Mouse (Mus musculus) hindbrain, embryonic 11.5 days (tissue): ENCODE measurements around the gene Lmln. TPM values are rescaled to one million over a fixed set of nuclear protein-coding genes. Genes with fewer than 3 reads are reported as not detected.
A peak's percentile ranks its signal among the peaks of the same experiment; 100 is the strongest.
"Not testable (repeated sequence)": the region's sequence is repeated elsewhere in the genome, so short reads cannot be mapped to it uniquely, and the experiment has no call there.

ENCODE experiments used
- ATAC-seq: fragments of 200-750 bp; cut with Nextera tagmentation; 2 replicates; pipeline ENCODE4 v1.8.0; 2017; ENCODE audit warnings: mild to moderate bottlenecking, moderate TSS enrichment, moderate library complexity; ENCODE audit not compliant: low FRiP score
- DNase-seq: peaks from one replicate; pipeline ENCODE4 v3.0.0-alpha.2; 2015; ENCODE audit warnings: low spot score
- H3K27ac ChIP-seq: fragments of 300-500 bp; sonication (generic); 2 replicates; pipeline ENCODE4 v1.5.1; 2014; ENCODE audit warnings: mild to moderate bottlenecking, low read depth, low read length
- H3K27me3 ChIP-seq: fragments of 300-500 bp; sonication (generic); 2 replicates; pipeline ENCODE4 v1.6.1; 2014; ENCODE audit warnings: mild to moderate bottlenecking, low read length, moderate library complexity, mixed read lengths; ENCODE audit not compliant: control insufficient read depth, insufficient read depth
- H3K36me3 ChIP-seq: fragments of 300-500 bp; sonication (generic); 2 replicates; pipeline ENCODE4 v1.6.1; 2014; ENCODE audit warnings: mild to moderate bottlenecking, low read length, moderate library complexity, mixed read lengths; ENCODE audit not compliant: control insufficient read depth, insufficient read depth
- H3K4me1 ChIP-seq: fragments of 300-500 bp; sonication (generic); replicated peaks from 2 replicates; pipeline ENCODE4 v1.6.1; 2014; ENCODE audit warnings: low read length, mixed read lengths; ENCODE audit not compliant: control insufficient read depth, insufficient read depth
- H3K4me2 ChIP-seq: fragments of 300-500 bp; sonication (generic); replicated peaks from 2 replicates; pipeline ENCODE4 v1.6.1; 2014; ENCODE audit warnings: mild to moderate bottlenecking, low read depth, low read length
- H3K4me3 ChIP-seq: fragments of 300-500 bp; sonication (generic); 2 replicates; pipeline ENCODE4 v1.5.1; 2014; ENCODE audit warnings: low read depth, low read length
- H3K9ac ChIP-seq: fragments of 300-500 bp; sonication (generic); 2 replicates; pipeline ENCODE4 v1.6.1; 2014; ENCODE audit warnings: low read depth, low read length
- H3K9me3 ChIP-seq: fragments of 300-500 bp; sonication (generic); 2 replicates; pipeline ENCODE4 v1.6.1; 2016; ENCODE audit warnings: low read length; ENCODE audit not compliant: control insufficient read depth
- WGBS: fragments of 180-500 bp; shearing (Covaris S2); extraction: QIAGEN DNeasy Blood & Tissue Kit; methylation state at CpG from one replicate; pipeline ENCODE4 v1.1.7; 2014; 5-methylcytosine and 5-hydroxymethylcytosine counted together
- polyA plus RNA-seq: library from polyadenylated mRNA; unstranded; fragments of >200 nt; fragmentation: Nextera tagmentation; extraction: Ambion mirVana; gene quantifications from 2 replicates; pipeline ENCODE4 v1.2.1, GENCODE M21; 2014

The Lmln gene
- polyA plus RNA-seq, 1 experiment from 2014 or later = 4.6 TPM

GRCm38 (mm10) chr16:33133186-33133585 lies 70.9 kb downstream of the Lmln start:
- H3K9ac ChIP-seq = no peak overlapping the region
- DNase-seq (no peak), ATAC-seq (no peak)
- no peak overlapping the region for H3K27ac ChIP-seq
- 81% methylated on average over 13 of the region's 13 CpGs for WGBS
- no peak overlapping the region for H3K4me3 ChIP-seq
- no peaks in the 10 kb centered on the region for H3K9me3 ChIP-seq
- no peaks in the 10 kb centered on the region for H3K27me3 ChIP-seq
- H3K36me3 ChIP-seq = no peaks in the 10 kb centered on the region
- no peak overlapping the region for H3K4me2 ChIP-seq
- no peaks in the 10 kb centered on the region for H3K4me1 ChIP-seq

GRCm38 (mm10) chr16:33135167-33135566 lies 72.8 kb downstream of the Lmln start:
- ATAC-seq = no peak
- WGBS = 66% methylated on average over 4 of the region's 4 CpGs
- no peaks in the 10 kb centered on the region for H3K9me3 ChIP-seq
- H3K4me2 ChIP-seq = no peak overlapping the region
- H3K4me3 ChIP-seq = no peak overlapping the region
- H3K27me3 ChIP-seq = no peaks in the 10 kb centered on the region
- peak; percentile 22 for DNase-seq
- no peak overlapping the region for H3K27ac ChIP-seq
- H3K9ac ChIP-seq = no peak overlapping the region
- no peaks in the 10 kb centered on the region for H3K36me3 ChIP-seq
- H3K4me1 ChIP-seq = no peaks in the 10 kb centered on the region

- H3K27me3 ChIP-seq, H3K36me3 ChIP-seq, H3K9me3 ChIP-seq, H3K4me1 ChIP-seq, H3K9ac ChIP-seq, H3K4me3 ChIP-seq, H3K27ac ChIP-seq, ATAC-seq, DNase-seq, H3K4me2 ChIP-seq: not testable (repeated sequence)
- WGBS = 81% methylated on average over 6 of the region's 7 CpGs
Observed at GRCm38 (mm10) chr16:33139061-33139460, 76.7 kb downstream of the Lmln start.

- DNase-seq (no peak), ATAC-seq (no peak)
- H3K4me2 ChIP-seq = no peak overlapping the region
- no peaks in the 10 kb centered on the region for H3K9me3 ChIP-seq
- H3K36me3 ChIP-seq = no peaks in the 10 kb centered on the region
- H3K27ac ChIP-seq = no peak overlapping the region
- H3K27me3 ChIP-seq = no peaks in the 10 kb centered on the region
- no peak overlapping the region for H3K4me3 ChIP-seq
- 22% methylated on average over 3 of the region's 3 CpGs for WGBS
- H3K4me1 ChIP-seq = no peaks in the 10 kb centered on the region
- no peak overlapping the region for H3K9ac ChIP-seq
Observed at GRCm38 (mm10) chr16:33141758-33142280, 79.5 kb downstream of the Lmln start.

GRCm38 (mm10) chr16:33143452-33143851 lies 81.1 kb downstream of the Lmln start:
- Histone ChIP-seq H3K27ac (no peak overlapping the region), H3K36me3 (no peaks in the 10 kb centered on the region), H3K9me3 (no peaks in the 10 kb centered on the region), H3K9ac (no peak overlapping the region), H3K4me1 (no peaks in the 10 kb centered on the region), H3K4me3 (no peak overlapping the region), H3K4me2 (no peak overlapping the region), H3K27me3 (no peaks in the 10 kb centered on the region)
- DNase-seq (no peak), ATAC-seq (no peak)
- WGBS = 59% methylated on average over 2 of the region's 2 CpGs

- Histone ChIP-seq H3K27ac (no peak overlapping the region), H3K4me3 (no peak overlapping the region), H3K27me3 (no peaks in the 10 kb centered on the region), H3K9me3 (no peaks in the 10 kb centered on the region), H3K4me2 (no peak overlapping the region), H3K36me3 (no peaks in the 10 kb centered on the region), H3K9ac (no peak overlapping the region), H3K4me1 (no peaks in the 10 kb centered on the region)
- 97% methylated on average over 3 of the region's 3 CpGs for WGBS
- ATAC-seq = no peak
- no peak for DNase-seq
Observed at GRCm38 (mm10) chr16:33146185-33146584, 83.9 kb downstream of the Lmln start.

GRCm38 (mm10) chr16:33148135-33148534 lies 85.8 kb downstream of the Lmln start:
- 89% methylated on average over 4 of the region's 4 CpGs for WGBS
- H3K27ac ChIP-seq = no peak overlapping the region
- no peaks in the 10 kb centered on the region for H3K4me1 ChIP-seq
- ATAC-seq (no peak), DNase-seq (no peak)
- H3K4me2 ChIP-seq = no peak overlapping the region
- H3K4me3 ChIP-seq = no peak overlapping the region
- H3K36me3 ChIP-seq = no peaks in the 10 kb centered on the region
- no peak overlapping the region for H3K9ac ChIP-seq
- no peaks in the 10 kb centered on the region for H3K27me3 ChIP-seq
- H3K9me3 ChIP-seq = no peaks in the 10 kb centered on the region

GRCm38 (mm10) chr16:33150875-33151274 lies 88.6 kb downstream of the Lmln start:
- not testable (repeated sequence) for DNase-seq, H3K4me2 ChIP-seq, H3K4me3 ChIP-seq, H3K9ac ChIP-seq, H3K9me3 ChIP-seq, H3K36me3 ChIP-seq, H3K27me3 ChIP-seq, H3K4me1 ChIP-seq, ATAC-seq, H3K27ac ChIP-seq
- 85% methylated on average over 9 of the region's 9 CpGs for WGBS

- DNase-seq = no peak
Observed at GRCm38 (mm10) chr16:33151558-33151957, 89.2 kb downstream of the Lmln start.

More at GRCm38 (mm10) chr16:33151558-33151957, 89.2 kb downstream of the Lmln start:
- Histone ChIP-seq H3K9ac (no peak overlapping the region), H3K4me2 (no peak overlapping the region), H3K4me1 (no peaks in the 10 kb centered on the region), H3K36me3 (no peaks in the 10 kb centered on the region), H3K4me3 (no peak overlapping the region), H3K27me3 (no peaks in the 10 kb centered on the region), H3K27ac (no peak overlapping the region), H3K9me3 (no peaks in the 10 kb centered on the region)
- WGBS = 82% methylated on average over 8 of the region's 8 CpGs
- ATAC-seq = no peak
